Mouse (Mus musculus) erythroblast, embryonic 14.5 days (primary cell): ENCODE results near the gene Tmem19. TPM values are rescaled to one million over a fixed set of nuclear protein-coding genes. Genes with fewer than 3 reads are reported as not detected.
A peak's percentile ranks its signal among the peaks of the same experiment; 100 is the strongest.

Experiments used
- H3K27me3 ChIP-seq: 2 replicates; pipeline ENCODE4 v1.6.1; 2012; ENCODE audit warnings: inconsistent platforms; ENCODE audit not compliant: control insufficient read depth
- H3K36me3 ChIP-seq: 2 replicates; pipeline ENCODE4 v1.6.1; 2012; ENCODE audit warnings: mild to moderate bottlenecking, inconsistent platforms; ENCODE audit not compliant: control insufficient read depth
- H3K4me1 ChIP-seq: 2 replicates; pipeline ENCODE4 v1.6.1; 2012; ENCODE audit warnings: inconsistent platforms; ENCODE audit not compliant: control insufficient read depth
- H3K4me3 ChIP-seq: replicated peaks from 2 replicates; pipeline ENCODE3; 2012; ENCODE audit warnings: moderate library complexity, mild to moderate bottlenecking, inconsistent platforms
- H3K9me3 ChIP-seq: 2 replicates; pipeline ENCODE4 v1.6.1; 2012; ENCODE audit warnings: low read length, inconsistent platforms, mixed read lengths; ENCODE audit not compliant: control insufficient read depth
- GATA1 ChIP-seq: IDR thresholded peaks from 2 replicates; pipeline ENCODE4 v1.6.1; 2012; ENCODE audit warnings: low read length, inconsistent platforms, mixed read lengths
- TAL1 ChIP-seq: IDR thresholded peaks from 3 replicates; pipeline ENCODE4 v1.6.1; 2012; ENCODE audit warnings: low read length, inconsistent platforms, mixed read lengths
- polyA plus RNA-seq: library from polyadenylated mRNA; stranded (reverse); fragments of >175 nt; gene quantifications from 2 replicates; pipeline ENCODE4 v1.2.3, GENCODE M21; 2012

The Tmem19 gene
- polyA plus RNA-seq, 1 experiment = 0.15 TPM

DNA sequence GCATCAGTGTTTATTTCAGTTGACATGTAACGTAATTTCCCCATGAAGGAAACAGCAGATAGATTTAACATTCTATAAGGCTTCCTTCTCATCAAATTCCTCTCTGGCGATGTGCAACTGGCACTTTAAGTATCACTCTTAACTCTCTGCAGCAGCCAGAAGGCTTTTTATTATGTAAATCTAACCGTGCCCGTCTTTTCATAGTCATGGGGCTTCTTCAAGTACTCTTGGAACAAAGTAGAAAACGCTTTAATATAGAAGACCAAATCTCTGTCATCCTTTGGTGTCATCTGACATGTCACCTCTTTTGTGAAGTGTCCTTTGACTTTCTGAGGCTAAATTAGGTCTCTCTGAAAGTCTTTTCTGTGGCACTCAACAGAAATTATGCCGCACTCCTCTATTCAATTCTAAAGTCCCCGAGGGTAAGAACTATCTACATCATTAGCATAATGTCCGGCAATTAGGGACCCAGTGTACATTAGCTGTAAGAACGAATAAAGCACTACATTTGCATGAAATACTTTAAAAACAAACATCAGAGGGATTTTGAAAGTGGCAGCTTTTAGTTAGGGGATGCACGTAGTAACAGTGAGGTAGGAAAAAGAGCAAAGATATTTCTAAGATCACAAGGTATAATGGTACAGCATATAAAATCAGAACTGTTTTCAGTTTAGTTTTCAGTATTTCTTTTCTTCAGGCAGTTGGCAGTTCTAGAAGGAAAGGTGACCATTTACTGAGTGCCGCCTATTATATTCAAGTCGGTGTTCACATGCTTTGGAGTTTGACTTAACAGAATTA is 20.7 kb upstream of the Tmem19 start:
- Histone ChIP-seq H3K36me3 (peaks cover 20% of the 10 kb centered on the region), H3K4me3 (peak overlapping the region; percentile 99), H3K27me3 (no peaks in the 10 kb centered on the region), H3K9me3 (no peaks in the 10 kb centered on the region), H3K4me1 (peaks cover 39% of the 10 kb centered on the region)
- TF ChIP-seq GATA1 = no peak

DNA sequence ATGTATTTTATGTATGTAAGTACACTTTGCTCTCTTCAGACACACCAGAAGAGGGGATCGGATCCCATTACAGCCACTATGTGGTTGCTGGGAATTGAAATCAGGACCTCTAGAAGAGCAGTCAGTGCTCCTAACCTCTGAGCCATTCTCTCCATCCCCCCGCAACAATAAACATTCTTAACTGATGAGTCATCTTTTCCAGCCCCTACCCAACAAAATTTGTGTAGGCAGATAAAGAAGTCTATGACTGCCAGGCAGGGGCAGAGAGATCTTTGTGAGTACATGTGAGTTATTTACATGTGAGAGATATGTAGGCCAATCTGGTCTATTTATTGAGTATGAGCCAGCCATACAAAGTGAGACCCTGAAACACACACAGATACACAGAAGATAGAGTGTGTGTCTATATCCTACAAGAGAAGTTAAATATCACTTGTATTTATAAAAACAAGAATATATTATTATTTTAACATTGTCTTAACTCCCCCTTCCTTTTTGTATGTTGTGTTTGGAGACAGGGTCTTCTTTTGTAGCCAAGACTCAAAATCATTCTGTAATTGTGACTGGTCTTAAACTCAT is 19.3 kb upstream of the Tmem19 start:
- peaks cover 13% of the 10 kb centered on the region for H3K36me3 ChIP-seq
- H3K27me3 ChIP-seq = no peaks in the 10 kb centered on the region
- no peak for TF ChIP-seq TAL1
- no peak for TF ChIP-seq GATA1
- H3K4me3 ChIP-seq = no peak overlapping the region
- H3K4me1 ChIP-seq = peaks cover 29% of the 10 kb centered on the region
- no peaks in the 10 kb centered on the region for H3K9me3 ChIP-seq

DNA sequence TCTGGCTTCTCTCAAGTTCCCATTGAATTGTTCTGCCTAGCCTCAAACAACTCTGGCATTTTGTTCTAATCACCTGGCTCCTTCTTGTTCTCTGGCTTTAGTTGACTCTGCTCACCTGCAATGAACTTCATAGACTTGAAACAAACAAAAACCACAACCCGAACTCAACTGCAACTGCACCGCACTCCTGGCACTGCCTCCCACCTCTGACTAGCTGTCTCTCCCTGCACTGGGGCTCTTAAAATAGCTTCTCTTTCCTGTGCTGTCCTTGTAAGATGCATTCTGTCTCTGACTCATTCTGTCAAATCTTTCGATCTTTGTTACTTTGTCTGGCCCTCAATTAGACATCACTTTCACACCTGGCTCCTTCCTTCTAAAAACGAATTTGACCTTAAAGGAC is 850 bp upstream of the Tmem19 start:
- no peak for TF ChIP-seq GATA1
- TF ChIP-seq TAL1 = no peak
- Histone ChIP-seq H3K36me3 (no peaks in the 10 kb centered on the region), H3K4me3 (peak overlapping the region; percentile 80), H3K27me3 (no peaks in the 10 kb centered on the region), H3K4me1 (peaks cover 38% of the 10 kb centered on the region), H3K9me3 (no peaks in the 10 kb centered on the region)

DNA sequence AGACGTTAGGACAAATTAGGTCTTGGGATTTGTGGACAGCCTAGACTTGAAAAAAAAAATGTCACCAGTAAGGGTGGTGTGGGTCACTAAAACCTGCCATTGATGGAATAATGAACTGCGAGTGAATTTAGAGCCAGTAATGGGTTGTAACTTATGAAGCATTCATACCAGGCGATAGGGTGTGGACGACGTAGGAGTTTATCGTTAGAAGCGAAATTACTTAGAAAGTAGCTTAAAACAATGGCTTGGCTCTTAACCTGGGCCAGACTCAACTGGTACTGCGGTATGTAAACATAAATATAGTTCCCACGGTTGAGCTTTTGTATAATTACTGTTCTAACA is 293 bp upstream of the Tmem19 start:
- peaks cover 38% of the 10 kb centered on the region for H3K4me1 ChIP-seq
- H3K4me3 ChIP-seq = peak overlapping the region; percentile 80
- H3K9me3 ChIP-seq = no peaks in the 10 kb centered on the region
- TF ChIP-seq GATA1 = no peak
- TF ChIP-seq TAL1 = no peak
- H3K27me3 ChIP-seq = no peaks in the 10 kb centered on the region
- H3K36me3 ChIP-seq = no peaks in the 10 kb centered on the region

DNA sequence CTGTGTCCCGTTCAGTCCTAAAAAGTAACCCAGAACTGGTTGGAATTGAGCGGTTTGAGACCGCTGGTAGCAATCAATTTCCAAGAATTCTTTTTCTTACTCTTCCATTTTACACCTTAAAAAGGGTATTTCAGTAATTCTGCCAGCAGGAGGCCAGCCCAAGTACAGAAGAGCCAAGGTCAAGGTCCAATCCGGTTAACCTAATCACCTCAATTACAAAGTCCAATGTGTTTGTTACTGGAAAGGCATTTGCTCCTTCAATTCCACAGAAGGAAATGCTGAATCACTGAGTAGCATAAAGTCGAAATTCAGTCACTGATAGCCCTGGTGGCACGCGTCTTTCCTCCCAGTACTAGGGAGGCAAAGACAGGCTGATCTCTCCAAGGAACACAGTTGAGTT is 3.2 kb downstream of the Tmem19 start:
- H3K4me3 ChIP-seq = no peak overlapping the region
- no peaks in the 10 kb centered on the region for H3K9me3 ChIP-seq
- peaks cover 35% of the 10 kb centered on the region for H3K4me1 ChIP-seq
- H3K27me3 ChIP-seq = no peaks in the 10 kb centered on the region
- no peak for TF ChIP-seq TAL1
- no peak for TF ChIP-seq GATA1
- H3K36me3 ChIP-seq = peaks cover 12% of the 10 kb centered on the region

DNA sequence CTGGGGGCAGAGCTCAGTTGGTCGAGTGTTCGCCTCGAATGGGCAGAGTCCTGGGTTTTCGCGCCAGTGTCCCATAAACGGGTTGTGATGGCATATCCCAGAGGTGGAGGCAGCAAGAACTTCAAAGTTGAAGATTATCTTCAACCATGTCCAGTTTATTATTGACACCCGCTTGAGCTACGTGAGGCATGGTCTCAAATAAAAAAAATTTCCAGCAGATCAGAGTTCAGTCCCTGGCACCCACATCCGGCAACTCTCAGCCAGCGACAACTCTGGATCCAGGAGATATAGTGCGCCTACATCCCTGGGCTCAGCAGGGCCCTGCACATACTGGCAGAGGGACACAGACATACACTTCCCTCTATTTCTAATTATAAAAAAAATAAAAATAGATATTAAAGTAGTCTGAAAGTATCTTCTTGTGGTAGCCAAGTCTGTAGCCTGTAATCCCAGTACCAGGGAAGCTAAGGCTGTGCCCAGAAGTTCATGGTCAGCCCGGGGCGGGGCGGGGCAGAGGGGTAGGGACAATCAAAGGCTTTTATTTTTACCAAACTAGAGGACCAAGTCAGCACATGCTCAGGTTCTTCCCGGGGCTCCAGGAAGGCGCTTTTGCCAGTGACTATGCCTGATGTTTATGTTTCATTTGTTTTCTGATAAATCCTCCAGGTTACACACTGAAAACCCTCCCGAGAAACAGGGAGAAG is 3.9 kb downstream of the Tmem19 start:
- Histone ChIP-seq H3K27me3 (no peaks in the 10 kb centered on the region), H3K4me3 (no peak overlapping the region), H3K36me3 (peaks cover 12% of the 10 kb centered on the region), H3K4me1 (peaks cover 29% of the 10 kb centered on the region), H3K9me3 (no peaks in the 10 kb centered on the region)
- TF ChIP-seq GATA1 (no peak), TAL1 (no peak)

DNA sequence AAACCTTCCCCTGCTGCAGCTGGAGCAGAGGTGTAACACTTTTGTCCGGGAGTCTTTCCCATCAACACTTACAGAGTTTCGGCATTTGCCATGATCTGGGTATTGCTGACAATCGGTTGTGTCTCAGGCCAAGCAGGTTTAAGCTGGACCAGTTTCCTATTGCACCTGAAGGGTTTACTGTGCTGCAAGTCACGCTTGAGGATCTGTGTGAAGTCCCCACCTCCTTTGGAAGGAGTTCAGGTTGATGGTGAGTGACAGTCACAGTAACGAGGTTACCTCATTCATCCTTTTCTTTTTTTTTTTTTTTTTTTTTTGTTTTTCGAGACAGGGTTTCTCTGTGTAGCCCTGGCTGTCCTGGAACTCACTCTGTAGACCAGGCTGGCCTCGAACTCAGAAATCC is 6.2 kb downstream of the Tmem19 start:
- Histone ChIP-seq H3K36me3 (peaks cover 12% of the 10 kb centered on the region), H3K4me3 (no peak overlapping the region), H3K9me3 (no peaks in the 10 kb centered on the region), H3K27me3 (no peaks in the 10 kb centered on the region), H3K4me1 (peaks cover 13% of the 10 kb centered on the region)
- no peak for TF ChIP-seq GATA1
- no peak for TF ChIP-seq TAL1

DNA sequence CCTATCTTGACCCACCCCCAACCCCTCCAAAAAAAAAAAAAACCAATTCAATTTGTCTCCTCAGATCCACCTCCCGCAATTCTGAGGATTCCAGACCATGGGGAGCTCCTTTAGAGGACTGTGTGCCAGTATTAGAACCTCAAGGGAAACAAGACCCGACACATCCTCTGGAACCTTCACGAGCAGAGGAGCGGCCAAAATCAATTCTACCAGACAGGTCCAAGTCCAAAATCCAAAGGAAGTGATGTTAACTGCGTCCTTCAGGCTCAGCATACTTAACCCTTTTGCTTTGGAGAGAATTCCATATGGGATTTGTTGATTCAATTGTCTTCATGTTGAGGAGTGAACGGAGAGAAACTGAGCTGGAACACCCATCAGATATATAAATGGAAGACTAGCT is 7.3 kb downstream of the Tmem19 start:
- H3K4me3 ChIP-seq = no peak overlapping the region
- no peak for TF ChIP-seq TAL1
- no peak for TF ChIP-seq GATA1
- H3K9me3 ChIP-seq = no peaks in the 10 kb centered on the region
- peaks cover 14% of the 10 kb centered on the region for H3K36me3 ChIP-seq
- H3K27me3 ChIP-seq = no peaks in the 10 kb centered on the region
- H3K4me1 ChIP-seq = peaks cover 11% of the 10 kb centered on the region

DNA sequence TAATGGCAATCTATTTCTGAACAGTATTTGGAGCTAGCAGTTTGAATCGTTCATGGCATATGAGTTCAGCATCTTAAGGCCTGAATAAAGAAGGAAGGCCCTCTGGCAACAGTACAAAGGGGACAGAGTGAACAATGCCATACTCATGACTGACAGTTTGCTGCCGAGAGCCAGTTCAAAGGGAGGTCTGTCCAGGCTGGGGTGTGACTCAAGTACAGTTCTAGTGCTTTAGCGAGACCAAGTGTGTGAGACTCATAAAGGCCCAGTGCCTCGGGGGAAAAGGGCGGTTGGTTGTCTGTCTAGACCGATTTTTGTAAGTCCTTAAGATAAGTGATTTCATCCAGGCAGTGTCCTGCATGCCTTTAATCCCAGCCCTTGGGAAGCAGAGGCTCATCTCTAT is 7.7 kb downstream of the Tmem19 start:
- H3K4me1 ChIP-seq = peaks cover 11% of the 10 kb centered on the region
- TF ChIP-seq GATA1 (no peak), TAL1 (no peak)
- no peaks in the 10 kb centered on the region for H3K9me3 ChIP-seq
- H3K36me3 ChIP-seq = peaks cover 14% of the 10 kb centered on the region
- H3K27me3 ChIP-seq = no peaks in the 10 kb centered on the region
- H3K4me3 ChIP-seq = no peak overlapping the region
